Mouse (Mus musculus) Patski (cell line): ENCODE measurements at regions not wholly inside any gene's neighbourhood (a gene's known extent, or its start where the extent isn't known, plus 50 kb on each side); places are given as distances from the start of the nearest gene placed in this dataset.

Experiments used
- ATAC-seq: fragments of 100-300 bp; one replicate; pipeline ENCODE4 v1.8.0; 2021
- CTCF ChIA-PET: fragments of 350-600 bp; sonication (Branson Sonifier 250); formaldehyde crosslinking; loops from one replicate; lab custom pipeline; 2022; ENCODE audit warnings: inconsistent platforms; lab: Charles Lee
- POLR2A ChIA-PET: fragments of 350-600 bp; sonication (Branson Sonifier 250); formaldehyde crosslinking; loops from one replicate; lab custom pipeline; 2022; ENCODE audit warnings: antibody characterized with exemption, inconsistent platforms; lab: Charles Lee
- DNase-seq: peaks from one replicate; pipeline ENCODE4 v3.0.0-alpha.2; 2011; ENCODE audit warnings: low read depth, low spot score
- H3K27me3 ChIP-seq: fragments of 371-371 bp; one replicate; pipeline ENCODE4 v1.5.1; 2021
- CTCF ChIP-seq: fragments of 100-300 bp; IDR thresholded peaks from one replicate; pipeline ENCODE4 v1.5.1; 2021
- in situ Hi-C: fragments of 300-500 bp; cut with MboI; formaldehyde crosslinking; loops from 3 replicates; pipeline ENCODE4 v1.11.1; 2018; ENCODE audit warnings: low pct_unique_long_range_greater_than_20kb, mixed read lengths

- POLR2A ChIA-PET, result interaction anchor here (1.6 kb wide), 1 partner anchor 63 kb away, joined by 5 read pairs; the partner anchor contains the start of gene Atp1a1
- in situ Hi-C loops, result no loop called here
- ATAC-seq (no peak), DNase-seq (no peak)
- CTCF ChIA-PET, result interaction anchor here (1.8 kb wide), 1 partner anchor 21 kb away, joined by 4 read pairs; no protein-coding TSS in a partner anchor
- no peaks in the 10 kb centered on the region for H3K27me3 ChIP-seq
- TF ChIP-seq CTCF, result no peak
These were observed 62.7 kb upstream of the Atp1a1 start for GRCm38 (mm10) chr3:101667186-101667585.

- no peak for ATAC-seq
- H3K27me3 ChIP-seq, result no peaks in the 10 kb centered on the region
- no peak for TF ChIP-seq CTCF
- POLR2A ChIA-PET, result interaction anchor here (1.6 kb wide), 1 partner anchor 63 kb away, joined by 5 read pairs; the partner anchor contains the start of gene Atp1a1
- in situ Hi-C loops, result no loop called here
- CTCF ChIA-PET, result no interaction called here
- DNase-seq, result no peak
These were observed 62.1 kb upstream of the Atp1a1 start for GRCm38 (mm10) chr3:101666583-101666982.

- no peak for DNase-seq
- in situ Hi-C loops, result no loop called here
- CTCF ChIA-PET, result interaction anchor here (0.9 to 2.2 kb wide), 5 partner anchors 9 to 69 kb away, joined by 3 to 12 read pairs (median 5); no protein-coding TSS in a partner anchor
- no peak for TF ChIP-seq CTCF
- no peaks in the 10 kb centered on the region for H3K27me3 ChIP-seq
- POLR2A ChIA-PET, result interaction anchor here (0.6 to 1.0 kb wide), 3 partner anchors 8 to 177 kb away, joined by 3 to 4 read pairs (median 3); no protein-coding TSS in a partner anchor
- ATAC-seq, result no peak
These were observed 56.9 kb upstream of the Atp1a1 start for GRCm38 (mm10) chr3:101661184-101661992.

GRCm38 (mm10) chr3:101660635-101661034 lies 56.2 kb upstream of the Atp1a1 start:
- no peak for DNase-seq
- in situ Hi-C loops, result no loop called here
- H3K27me3 ChIP-seq, result no peaks in the 10 kb centered on the region
- ChIA-PET CTCF (interaction anchor here (1.2 to 2.2 kb wide), 4 partner anchors 9 to 68 kb away, joined by 3 to 12 read pairs (median 6); no protein-coding TSS in a partner anchor), POLR2A (interaction anchor here (1.0 kb wide), 1 partner anchor 9 kb away, joined by 3 read pairs; no protein-coding TSS in a partner anchor)
- TF ChIP-seq CTCF, result no peak
- no peak for ATAC-seq

GRCm38 (mm10) chr3:101660176-101660575 lies 55.7 kb upstream of the Atp1a1 start:
- H3K27me3 ChIP-seq, result no peaks in the 10 kb centered on the region
- DNase-seq (no peak), ATAC-seq (no peak)
- CTCF ChIA-PET, result interaction anchor here (1.2 to 2.2 kb wide), 3 partner anchors 8 to 25 kb away, joined by 5 to 12 read pairs (median 6); no protein-coding TSS in a partner anchor
- TF ChIP-seq CTCF, result no peak
- in situ Hi-C loops, result no loop called here
- POLR2A ChIA-PET, result no interaction called here

GRCm38 (mm10) chr3:101657979-101658378 lies 53.5 kb upstream of the Atp1a1 start:
- POLR2A ChIA-PET, result no interaction called here

GRCm38 (mm10) chr3:101654720-101655119 lies 50.2 kb upstream of the Atp1a1 start:
- CTCF ChIA-PET, result no interaction called here

More at GRCm38 (mm10) chr3:101657979-101658378, 53.5 kb upstream of the Atp1a1 start:
- CTCF ChIA-PET, result no interaction called here
- DNase-seq (no peak), ATAC-seq (no peak)
- no peaks in the 10 kb centered on the region for H3K27me3 ChIP-seq
- no peak for TF ChIP-seq CTCF
- in situ Hi-C loops, result no loop called here

More at GRCm38 (mm10) chr3:101654720-101655119, 50.2 kb upstream of the Atp1a1 start:
- no peaks in the 10 kb centered on the region for H3K27me3 ChIP-seq
- POLR2A ChIA-PET, result interaction anchor here (0.7 kb wide), 1 partner anchor 111 kb away, joined by 4 read pairs; no protein-coding TSS in a partner anchor
- no peak for DNase-seq
- in situ Hi-C loops, result no loop called here
- TF ChIP-seq CTCF, result no peak
- no peak for ATAC-seq
